Mouse (Mus musculus): Measurements from ENCODE around the gene Setd6. TPM values are rescaled to one million over a fixed set of nuclear protein-coding genes. Genes with fewer than 3 reads are reported as not detected.

The Setd6 gene
- polyA plus RNA-seq, 1 experiment = 4.5 TPM

- H3K27ac ChIP-seq (ENCODE audit: control insufficient read depth, insufficient read depth, low read depth, low read length) = no peak overlapping the region
- H3K27me3 ChIP-seq (ENCODE audit: control insufficient read depth, insufficient read depth, low read length) = no peaks in the 10 kb centered on the region
- H3K4me1 ChIP-seq (ENCODE audit: control insufficient read depth, insufficient read depth, low read length) = peaks cover 4% of the 10 kb centered on the region
- no peaks in the 10 kb centered on the region for H3K36me3 ChIP-seq (ENCODE audit: control insufficient read depth, insufficient read depth, low read length)
- H3K4me3 ChIP-seq (ENCODE audit: control insufficient read depth, low read depth, low read length) = no peak overlapping the region
- TF ChIP-seq POLR2A (IDR thresholded peaks at IDR 0.05; ENCODE audit: control insufficient read depth, low read depth, low read length) = no peak
- TF ChIP-seq CTCF (IDR thresholded peaks at IDR 0.05; ENCODE audit: control insufficient read depth, insufficient read depth, insufficient replicate concordance, low read depth, low read length) = no peak
Observed at GRCm38 (mm10) chr8:95712395-95712794, 3.3 kb upstream of the Setd6 start.

GRCm38 (mm10) chr8:95713100-95714010 is 2.3 kb upstream of the Setd6 start:
- Histone ChIP-seq H3K36me3 (ENCODE audit: control insufficient read depth, insufficient read depth, low read length) (no peaks in the 10 kb centered on the region; the same call in 1 of the 2 replicates), H3K4me1 (ENCODE audit: control insufficient read depth, insufficient read depth, low read length) (peaks cover 4% of the 10 kb centered on the region), H3K4me3 (ENCODE audit: control insufficient read depth, low read depth, low read length) (no peak overlapping the region), H3K27me3 (ENCODE audit: control insufficient read depth, insufficient read depth, low read length) (no peaks in the 10 kb centered on the region), H3K27ac (ENCODE audit: control insufficient read depth, insufficient read depth, low read depth, low read length) (no peak overlapping the region)
- TF ChIP-seq CTCF (IDR thresholded peaks at IDR 0.05; ENCODE audit: control insufficient read depth, insufficient read depth, insufficient replicate concordance, low read depth, low read length) (peak; percentile 74; the same call in 1 of the 2 replicates), POLR2A (IDR thresholded peaks at IDR 0.05; ENCODE audit: control insufficient read depth, low read depth, low read length) (no peak)

DNA sequence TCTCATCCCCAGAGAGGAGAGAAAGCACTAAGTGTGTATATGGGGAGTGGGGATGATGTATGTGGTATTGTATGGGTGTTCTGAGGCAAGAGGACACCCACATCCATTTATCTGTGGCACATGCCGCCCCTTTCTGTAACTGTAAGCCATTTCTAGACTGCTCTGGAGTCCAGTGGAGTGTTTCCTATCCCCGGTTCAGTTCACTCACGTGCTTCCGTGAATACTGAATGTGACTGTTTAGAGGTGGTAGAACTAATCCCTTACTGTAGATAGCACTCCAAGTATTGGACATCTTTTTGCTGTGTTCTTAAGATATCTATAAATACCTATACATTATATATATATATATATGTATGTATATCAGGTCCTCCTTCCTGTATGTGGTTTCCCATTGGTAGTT is 1.3 kb upstream of the Setd6 start:
- Histone ChIP-seq H3K36me3 (ENCODE audit: control insufficient read depth, insufficient read depth, low read length) (no peaks in the 10 kb centered on the region; the same call in 1 of the 2 replicates), H3K4me3 (ENCODE audit: control insufficient read depth, low read depth, low read length) (no peak overlapping the region), H3K27me3 (ENCODE audit: control insufficient read depth, insufficient read depth, low read length) (no peaks in the 10 kb centered on the region), H3K27ac (ENCODE audit: control insufficient read depth, insufficient read depth, low read depth, low read length) (no peak overlapping the region), H3K4me1 (ENCODE audit: control insufficient read depth, insufficient read depth, low read length) (peaks cover 4% of the 10 kb centered on the region)
- TF ChIP-seq CTCF (IDR thresholded peaks at IDR 0.05; ENCODE audit: control insufficient read depth, insufficient read depth, insufficient replicate concordance, low read depth, low read length) (no peak), POLR2A (IDR thresholded peaks at IDR 0.05; ENCODE audit: control insufficient read depth, low read depth, low read length) (no peak)

DNA sequence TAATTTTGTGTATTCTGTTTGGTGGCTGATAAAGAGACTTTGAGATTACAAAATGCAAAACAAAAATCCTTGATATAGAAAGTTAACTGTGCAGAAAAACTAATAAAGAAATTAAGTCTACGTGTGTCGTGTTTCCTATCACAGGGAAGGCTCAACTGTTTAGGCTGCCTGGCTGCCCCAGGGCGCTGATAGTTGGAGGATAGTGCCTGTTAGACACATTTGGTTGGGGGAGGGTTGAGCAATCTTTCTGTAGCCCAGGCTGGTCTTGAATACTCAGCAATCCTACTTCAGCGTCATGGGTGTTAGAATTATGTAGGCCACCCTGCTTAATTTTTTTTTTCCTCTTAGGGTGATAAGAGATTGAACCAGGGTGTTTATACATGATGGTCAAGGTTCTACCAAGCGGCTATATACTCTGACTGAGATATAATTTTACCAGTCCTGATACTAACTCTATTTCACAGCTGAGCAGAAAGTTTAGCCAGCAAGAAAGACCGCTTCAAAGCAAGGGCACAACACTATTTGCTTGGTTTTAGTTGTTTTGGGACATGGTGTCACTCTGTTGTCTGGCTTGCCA is 756 bp upstream of the Setd6 start:
- H3K4me3 ChIP-seq (ENCODE audit: control insufficient read depth, low read depth, low read length) = peak overlapping the region; percentile 85; the same call in 1 of the 2 replicates
- H3K4me1 ChIP-seq (ENCODE audit: control insufficient read depth, insufficient read depth, low read length) = peaks cover 4% of the 10 kb centered on the region
- peak overlapping the region; percentile 91 for H3K27ac ChIP-seq (ENCODE audit: control insufficient read depth, insufficient read depth, low read depth, low read length)
- TF ChIP-seq CTCF (IDR thresholded peaks at IDR 0.05; ENCODE audit: control insufficient read depth, insufficient read depth, insufficient replicate concordance, low read depth, low read length) (no peak), POLR2A (IDR thresholded peaks at IDR 0.05; ENCODE audit: control insufficient read depth, low read depth, low read length) (no peak)
- H3K27me3 ChIP-seq (ENCODE audit: control insufficient read depth, insufficient read depth, low read length) = no peaks in the 10 kb centered on the region
- H3K36me3 ChIP-seq (ENCODE audit: control insufficient read depth, insufficient read depth, low read length) = no peaks in the 10 kb centered on the region; the same call in 1 of the 2 replicates

GRCm38 (mm10) chr8:95716546-95717335 is 1.1 kb downstream of the Setd6 start:
- Histone ChIP-seq H3K27ac (ENCODE audit: control insufficient read depth, insufficient read depth, low read depth, low read length) (no peak overlapping the region), H3K4me1 (ENCODE audit: control insufficient read depth, insufficient read depth, low read length) (peaks cover 4% of the 10 kb centered on the region), H3K36me3 (ENCODE audit: control insufficient read depth, insufficient read depth, low read length) (no peaks in the 10 kb centered on the region; the same call in 1 of the 2 replicates), H3K27me3 (ENCODE audit: control insufficient read depth, insufficient read depth, low read length) (no peaks in the 10 kb centered on the region), H3K4me3 (ENCODE audit: control insufficient read depth, low read depth, low read length) (peak overlapping the region; percentile 85)
- TF ChIP-seq CTCF (IDR thresholded peaks at IDR 0.05; ENCODE audit: control insufficient read depth, insufficient read depth, insufficient replicate concordance, low read depth, low read length) (no peak), POLR2A (IDR thresholded peaks at IDR 0.05; ENCODE audit: control insufficient read depth, low read depth, low read length) (no peak)

- Histone ChIP-seq H3K4me1 (ENCODE audit: control insufficient read depth, insufficient read depth, low read length) (no peaks in the 10 kb centered on the region), H3K4me3 (ENCODE audit: control insufficient read depth, low read depth, low read length) (no peak overlapping the region), H3K27me3 (ENCODE audit: control insufficient read depth, insufficient read depth, low read length) (no peaks in the 10 kb centered on the region), H3K36me3 (ENCODE audit: control insufficient read depth, insufficient read depth, low read length) (peaks cover 1% of the 10 kb centered on the region; the same call in 1 of the 2 replicates), H3K27ac (ENCODE audit: control insufficient read depth, insufficient read depth, low read depth, low read length) (no peak overlapping the region)
- TF ChIP-seq CTCF (IDR thresholded peaks at IDR 0.05; ENCODE audit: control insufficient read depth, insufficient read depth, insufficient replicate concordance, low read depth, low read length) (no peak), POLR2A (IDR thresholded peaks at IDR 0.05; ENCODE audit: control insufficient read depth, low read depth, low read length) (no peak)
Observed at GRCm38 (mm10) chr8:95727625-95728024, 11.9 kb downstream of the Setd6 start.
